Mouse (Mus musculus) limb, embryonic 11.5 days (tissue): Measurements from ENCODE around the gene Olfr631. TPM values are rescaled to one million over a fixed set of nuclear protein-coding genes. Genes with fewer than 3 reads are reported as not detected.
"Not testable (repeated sequence)": the region's sequence is repeated elsewhere in the genome, so short reads cannot be mapped to it uniquely, and the experiment has no call there.

ENCODE experiments used
- ATAC-seq: fragments of 200-750 bp; cut with Nextera tagmentation; 2 replicates; pipeline ENCODE4 v1.8.0; 2017; ENCODE audit warnings: low read depth; ENCODE audit not compliant: insufficient number of reproducible peaks, low FRiP score, low TSS enrichment
- DNase-seq: peaks from one replicate; pipeline ENCODE4 v3.0.0-alpha.2; 2015; ENCODE audit warnings: low spot score
- H3K27ac ChIP-seq: fragments of 300-500 bp; sonication (generic); replicated peaks from 2 replicates; pipeline ENCODE4 v1.5.1; 2014; ENCODE audit warnings: low read depth, mild to moderate bottlenecking, low read length
- H3K27me3 ChIP-seq: fragments of 300-500 bp; sonication (generic); 2 replicates; pipeline ENCODE4 v1.6.1; 2014; ENCODE audit warnings: mild to moderate bottlenecking, low read length, mixed read lengths; ENCODE audit not compliant: control insufficient read depth, insufficient read depth
- H3K36me3 ChIP-seq: fragments of 300-500 bp; sonication (generic); 2 replicates; pipeline ENCODE4 v1.6.1; 2014; ENCODE audit warnings: mild to moderate bottlenecking, low read length, moderate library complexity, mixed read lengths; ENCODE audit not compliant: control insufficient read depth, insufficient read depth
- H3K4me1 ChIP-seq: fragments of 300-500 bp; sonication (generic); 2 replicates; pipeline ENCODE4 v1.6.1; 2014; ENCODE audit warnings: low read length, mixed read lengths; ENCODE audit not compliant: control insufficient read depth, insufficient read depth
- H3K4me2 ChIP-seq: fragments of 300-500 bp; sonication (generic); 2 replicates; pipeline ENCODE4 v1.6.1; 2014; ENCODE audit warnings: low read depth, mild to moderate bottlenecking, moderate library complexity; ENCODE audit not compliant: severe bottlenecking
- H3K4me3 ChIP-seq: fragments of 300-500 bp; sonication (generic); 2 replicates; pipeline ENCODE4 v1.5.1; 2014; ENCODE audit warnings: low read depth, low read length
- H3K9ac ChIP-seq: fragments of 300-500 bp; sonication (generic); 2 replicates; pipeline ENCODE4 v1.6.1; 2014; ENCODE audit warnings: mild to moderate bottlenecking, low read length
- H3K9me3 ChIP-seq: fragments of 300-500 bp; sonication (generic); 2 replicates; pipeline ENCODE4 v1.6.1; 2016; ENCODE audit warnings: low read length; ENCODE audit not compliant: control insufficient read depth
- WGBS: fragments of 180-500 bp; shearing (Covaris S2); extraction: QIAGEN DNeasy Blood & Tissue Kit; methylation state at CpG from one replicate; pipeline ENCODE4 v1.1.7; 2014; 5-methylcytosine and 5-hydroxymethylcytosine counted together
- polyA plus RNA-seq: library from polyadenylated mRNA; unstranded; fragments of >200 nt; fragmentation: Nextera tagmentation; extraction: Ambion mirVana; gene quantifications from 2 replicates; pipeline ENCODE4 v1.2.1, GENCODE M21; 2014

Olfr631 gene
- polyA plus RNA-seq, 1 experiment from 2014 or later = not detected

- no peak for ATAC-seq
- Histone ChIP-seq H3K36me3 (no peaks in the 10 kb centered on the region), H3K4me2 (no peak within 1 kb of the TSS), H3K4me1 (no peaks in the 10 kb centered on the region), H3K9ac (no peak within 1 kb of the TSS), H3K27me3 (no peaks in the 10 kb centered on the region), H3K9me3 (no peaks in the 10 kb centered on the region), H3K4me3 (no peak within 1 kb of the TSS), H3K27ac (no peak within 1 kb of the TSS)
- DNase-seq = no peak
These were observed 15.5 kb downstream of the Olfr631 start, which contains the start of gene Olfr633 for GRCm38 (mm10) chr7:103944137-103944536. TSS of gene Olfr633 (plus strand) at chr7:103944437.

- not testable (repeated sequence) for H3K9me3 ChIP-seq, H3K4me1 ChIP-seq, H3K4me2 ChIP-seq, H3K36me3 ChIP-seq, ATAC-seq, DNase-seq, H3K27ac ChIP-seq, H3K27me3 ChIP-seq, H3K9ac ChIP-seq, H3K4me3 ChIP-seq
- 91% methylated on average over 22 of the region's 22 CpGs for WGBS
These were observed 38.2 kb downstream of the Olfr631 start for GRCm38 (mm10) chr7:103966873-103967272.

GRCm38 (mm10) chr7:103970852-103971251 lies 42.2 kb downstream of the Olfr631 start, which contains the start of gene Olfr635:
TSS of gene Olfr635 (plus strand) at chr7:103971152.
- H3K4me3 ChIP-seq = no peak within 1 kb of the TSS
- WGBS = 77% methylated on average over 1 of the region's 1 CpGs
- H3K36me3 ChIP-seq = no peaks in the 10 kb centered on the region

GRCm38 (mm10) chr7:103971782-103972181 lies 43.2 kb downstream of the Olfr631 start:
- Histone ChIP-seq H3K9me3 (no peaks in the 10 kb centered on the region), H3K4me1 (no peaks in the 10 kb centered on the region), H3K4me3 (no peak overlapping the region), H3K36me3 (no peaks in the 10 kb centered on the region), H3K9ac (no peak overlapping the region), H3K4me2 (no peak overlapping the region), H3K27ac (no peak overlapping the region), H3K27me3 (no peaks in the 10 kb centered on the region)
- ATAC-seq (no peak), DNase-seq (no peak)
- 72% methylated on average over 1 of the region's 1 CpGs for WGBS

More at GRCm38 (mm10) chr7:103970852-103971251, 42.2 kb downstream of the Olfr631 start, which contains the start of gene Olfr635:
- Histone ChIP-seq H3K9me3 (no peaks in the 10 kb centered on the region), H3K27ac (no peak within 1 kb of the TSS), H3K27me3 (no peaks in the 10 kb centered on the region), H3K4me1 (no peaks in the 10 kb centered on the region), H3K4me2 (no peak within 1 kb of the TSS), H3K9ac (no peak within 1 kb of the TSS)
- DNase-seq = no peak
- no peak for ATAC-seq

Other genes with a start within 250 kb of the Olfr631 start
- gene Olfr625-ps1, start 246.1 kb upstream of the Olfr631 start, polyA plus RNA-seq = not detected in 2 replicates
- gene Olfr243, start 214.2 kb upstream of the Olfr631 start, polyA plus RNA-seq = not detected in 2 replicates
- not detected in 2 replicates for gene Olfr628, start 198.5 kb upstream of the Olfr631 start, polyA plus RNA-seq
- gene Olfr629, start 183.9 kb upstream of the Olfr631 start, polyA plus RNA-seq = not detected in 2 replicates
- not detected in 2 replicates for gene Olfr630, start 171.5 kb upstream of the Olfr631 start, polyA plus RNA-seq
- not detected in 2 replicates for gene Olfr69, start 157.2 kb upstream of the Olfr631 start, polyA plus RNA-seq
- not detected in 2 replicates for gene Olfr68, start 149.1 kb upstream of the Olfr631 start, polyA plus RNA-seq
- gene Olfr67, start 137.0 kb upstream of the Olfr631 start, polyA plus RNA-seq = not detected in 2 replicates
- 518 and 565 TPM in 2 replicates for gene Hbb-bt, start 114.8 kb upstream of the Olfr631 start, polyA plus RNA-seq
- 156 and 207 TPM in 2 replicates for gene Hbb-bs, start 100.7 kb upstream of the Olfr631 start, polyA plus RNA-seq
- not detected in 2 replicates for gene Hbb-bh2, start 88.3 kb upstream of the Olfr631 start, polyA plus RNA-seq
- 1,749 and 1,831 TPM in 2 replicates for gene Hbb-bh1, start 85.7 kb upstream of the Olfr631 start, polyA plus RNA-seq
- gene Hbb-y, start 75.6 kb upstream of the Olfr631 start, polyA plus RNA-seq = 7,439 and 7,962 TPM in 2 replicates
- not detected in 2 replicates for gene Olfr66, start 42.6 kb upstream of the Olfr631 start, polyA plus RNA-seq
- not detected in 2 replicates for gene Olfr64, start 34.3 kb upstream of the Olfr631 start, polyA plus RNA-seq
- gene Olfr65, start 25.3 kb upstream of the Olfr631 start, polyA plus RNA-seq = not detected in 2 replicates
- not detected in 2 replicates for gene Olfr632, start 5.5 kb downstream of the Olfr631 start, polyA plus RNA-seq
- not detected in 2 replicates for gene Olfr633, start 15.6 kb downstream of the Olfr631 start, polyA plus RNA-seq
- gene Olfr635, start 42.3 kb downstream of the Olfr631 start, polyA plus RNA-seq = not detected in 2 replicates
- gene Olfr638, start 69.9 kb downstream of the Olfr631 start, polyA plus RNA-seq = not detected in 2 replicates
- gene Olfr639, start 88.5 kb downstream of the Olfr631 start, polyA plus RNA-seq = not detected in 2 replicates
- not detected in 2 replicates for gene Olfr640, start 96.7 kb downstream of the Olfr631 start, polyA plus RNA-seq
- not detected in 2 replicates for gene Olfr641, start 106.6 kb downstream of the Olfr631 start, polyA plus RNA-seq
- gene Olfr642, start 123.8 kb downstream of the Olfr631 start, polyA plus RNA-seq = not detected in 2 replicates
- not detected in 2 replicates for gene 4930516K23Rik, start 132.6 kb downstream of the Olfr631 start, polyA plus RNA-seq
- gene Olfr644, start 143.0 kb downstream of the Olfr631 start, polyA plus RNA-seq = not detected in 2 replicates
- gene Olfr645, start 156.6 kb downstream of the Olfr631 start, polyA plus RNA-seq = not detected in 2 replicates
- not detected in 2 replicates for gene Olfr646, start 176.0 kb downstream of the Olfr631 start, polyA plus RNA-seq
- gene Ubqln5, start 201.0 kb downstream of the Olfr631 start, polyA plus RNA-seq = not detected in 2 replicates
- gene Olfr643, start 208.6 kb downstream of the Olfr631 start, polyA plus RNA-seq = not detected in 2 replicates
- gene Ubqln3, start 214.5 kb downstream of the Olfr631 start, polyA plus RNA-seq = not detected in 2 replicates
- not detected in 2 replicates for gene Ubqlnl, start 221.7 kb downstream of the Olfr631 start, polyA plus RNA-seq
- gene Olfm5, start 236.0 kb downstream of the Olfr631 start, polyA plus RNA-seq = not detected in 2 replicates